Mouse (Mus musculus): ENCODE results near the gene Gm10750. TPM values are rescaled to one million over a fixed set of nuclear protein-coding genes. Genes with fewer than 3 reads are reported as not detected.

Gene Gm10750
- total and polyA plus RNA-seq, 3 experiments = not detected

DNA sequence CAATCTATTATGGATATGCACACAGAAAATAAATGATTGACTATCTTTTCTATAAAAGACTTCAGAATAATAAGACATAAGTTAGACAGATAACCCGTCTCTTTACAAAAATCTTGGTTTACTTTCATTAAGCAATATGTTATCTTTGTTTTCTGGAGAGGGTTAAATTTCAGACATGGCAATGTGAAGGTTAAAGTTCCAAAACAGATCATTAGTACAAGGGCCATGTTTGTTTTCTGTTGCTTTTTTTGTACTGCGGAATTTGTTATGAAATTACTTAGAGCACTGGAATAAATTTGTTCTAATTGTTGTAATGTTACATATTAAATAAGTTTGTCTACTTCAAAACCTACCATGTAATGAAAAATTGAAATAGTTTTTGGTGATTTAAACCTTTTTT is 21.9 kb downstream of the Gm10750 start:
- Histone ChIP-seq H3K27me3 (ENCODE audit: control insufficient read depth in 1 of 2, insufficient read depth in 2 of 2, low read length in 2 of 2) (no peaks in the 10 kb centered on the region), H3K9me3 (replicated peaks; ENCODE audit: insufficient read depth, low read length) (no peaks in the 10 kb centered on the region), H3K9ac (ENCODE audit: control insufficient read depth, low read depth, low read length, poor library complexity, severe bottlenecking) (no peak overlapping the region), H3K79me2 (ENCODE audit: control insufficient read depth, insufficient read depth, low read length, poor library complexity) (no peaks in the 10 kb centered on the region), H3K4me3 (ENCODE audit: control insufficient read depth in 1 of 2, insufficient read depth in 1 of 2, low read depth in 2 of 2, low read length in 2 of 2) (no peak overlapping the region), H3K27ac (ENCODE audit: control insufficient read depth, low read depth, low read length) (no peak overlapping the region), H3K36me3 (ENCODE audit: control insufficient read depth in 1 of 2, insufficient read depth in 2 of 2, low read length in 2 of 2) (no peaks in the 10 kb centered on the region), H3K4me1 (ENCODE audit: control insufficient read depth in 1 of 2, insufficient read depth in 2 of 2, low read length in 2 of 2) (no peaks in the 10 kb centered on the region)
- TF ChIP-seq SMC3 (IDR thresholded peaks at IDR 0.05; ENCODE audit: low read depth, low read length) = no peak
- TF ChIP-seq TAL1 (IDR thresholded peaks at IDR 0.05; ENCODE audit: low read length) = no peak
- no peak for TF ChIP-seq HCFC1 (IDR thresholded peaks at IDR 0.05; ENCODE audit: low read depth, low read length)
- TF ChIP-seq CHD1 (IDR thresholded peaks at IDR 0.05; ENCODE audit: low read depth, low read length) = no peak
- no peak for TF ChIP-seq MAZ (IDR thresholded peaks at IDR 0.05; ENCODE audit: low read depth, low read length)
- TF ChIP-seq TCF12 (IDR thresholded peaks at IDR 0.05; ENCODE audit: low read depth, low read length) = no peak
- TF ChIP-seq POLR2AphosphoS2 (IDR thresholded peaks at IDR 0.05; ENCODE audit: low read length) = no peak
- TF ChIP-seq MYC (IDR thresholded peaks at IDR 0.05; ENCODE audit: low read depth, low read length) = no peak
- TF ChIP-seq UBTF (IDR thresholded peaks at IDR 0.05; ENCODE audit: borderline replicate concordance, insufficient read depth, low read depth, low read length) = no peak
- TF ChIP-seq NELFE (IDR thresholded peaks at IDR 0.05; ENCODE audit: low read depth, low read length) = no peak
- TF ChIP-seq MXI1 (IDR thresholded peaks at IDR 0.05; ENCODE audit: low read depth, low read length) = no peak
- TF ChIP-seq NRF1 (IDR thresholded peaks at IDR 0.05; ENCODE audit: insufficient read depth, low read depth, low read length, poor library complexity, severe bottlenecking) = no peak
- no peak for TF ChIP-seq GABPA (IDR thresholded peaks at IDR 0.05; ENCODE audit: low read depth, low read length)
- no peak for TF ChIP-seq RCOR1 (IDR thresholded peaks at IDR 0.05; ENCODE audit: low read depth, low read length)
- no peak for TF ChIP-seq ELF1 (IDR thresholded peaks at IDR 0.05; ENCODE audit: low read depth, low read length)
- TF ChIP-seq RAD21 (IDR thresholded peaks at IDR 0.05; ENCODE audit: low read depth, low read length) = no peak
- no peak for TF ChIP-seq ZNF384 (IDR thresholded peaks at IDR 0.05; ENCODE audit: low read depth, low read length)
- TF ChIP-seq CHD2 (IDR thresholded peaks at IDR 0.05; ENCODE audit: low read length) = no peak
- no peak for TF ChIP-seq JUND (IDR thresholded peaks at IDR 0.05; ENCODE audit: low read depth, low read length)
- no peak for DNase-seq (ENCODE audit: low read depth, low spot score)

Other genes starting within 250 kb of the Gm10750 start
- not detected in 2 replicates for gene Cst11, start 245.7 kb downstream of the Gm10750 start, total RNA-seq (2012; rRNA removed)
- not detected for gene Cst11, start 245.7 kb downstream of the Gm10750 start, polyA plus RNA-seq (2012; ENCODE audit: insufficient read depth in 1 of 2, insufficient read length in 2 of 2, low read depth in 1 of 2, low replicate concordance in 2 of 2, missing spikeins in 1 of 2)
- gene 8030411F24Rik, start 235.2 kb downstream of the Gm10750 start, total RNA-seq (2012; rRNA removed) = not detected in 2 replicates
- gene 8030411F24Rik, start 235.2 kb downstream of the Gm10750 start, polyA plus RNA-seq (2012; ENCODE audit: insufficient read depth in 1 of 2, insufficient read length in 2 of 2, low read depth in 1 of 2, low replicate concordance in 2 of 2, missing spikeins in 1 of 2) = not detected
- not detected in 2 replicates for gene Cst12, start 227.9 kb downstream of the Gm10750 start, total RNA-seq (2012; rRNA removed)
- gene Cst12, start 227.9 kb downstream of the Gm10750 start, polyA plus RNA-seq (2012; ENCODE audit: insufficient read depth in 1 of 2, insufficient read length in 2 of 2, low read depth in 1 of 2, low replicate concordance in 2 of 2, missing spikeins in 1 of 2) = not detected
- not detected in 2 replicates for gene Cst8, start 218.5 kb downstream of the Gm10750 start, total RNA-seq (2012; rRNA removed)
- not detected for gene Cst8, start 218.5 kb downstream of the Gm10750 start, polyA plus RNA-seq (2012; ENCODE audit: insufficient read depth in 1 of 2, insufficient read length in 2 of 2, low read depth in 1 of 2, low replicate concordance in 2 of 2, missing spikeins in 1 of 2)
- gene Cst13, start 197.2 kb downstream of the Gm10750 start, total RNA-seq (2012; rRNA removed) = not detected in 2 replicates
- not detected for gene Cst13, start 197.2 kb downstream of the Gm10750 start, polyA plus RNA-seq (2012; ENCODE audit: insufficient read depth in 1 of 2, insufficient read length in 2 of 2, low read depth in 1 of 2, low replicate concordance in 2 of 2, missing spikeins in 1 of 2)
- not detected in 2 replicates for gene Cst9, start 182.1 kb downstream of the Gm10750 start, total RNA-seq (2012; rRNA removed)
- not detected for gene Cst9, start 182.1 kb downstream of the Gm10750 start, polyA plus RNA-seq (2012; ENCODE audit: insufficient read depth in 1 of 2, insufficient read length in 2 of 2, low read depth in 1 of 2, low replicate concordance in 2 of 2, missing spikeins in 1 of 2)
- gene 9230104L09Rik, start 152.2 kb downstream of the Gm10750 start, total RNA-seq (2012; rRNA removed) = not detected in 2 replicates
- gene 9230104L09Rik, start 152.2 kb downstream of the Gm10750 start, polyA plus RNA-seq (2012; ENCODE audit: insufficient read depth in 1 of 2, insufficient read length in 2 of 2, low read depth in 1 of 2, low replicate concordance in 2 of 2, missing spikeins in 1 of 2) = not detected
- gene Cst3, start 141.5 kb downstream of the Gm10750 start, total RNA-seq (2012; rRNA removed) = 104 and 114 TPM in 2 replicates
- 100 to 1,000 TPM in 1 of 2 experiments, not detected in 1; 122 TPM for gene Cst3, start 141.5 kb downstream of the Gm10750 start, polyA plus RNA-seq (2012; ENCODE audit: insufficient read depth in 1 of 2, insufficient read length in 2 of 2, low read depth in 1 of 2, low replicate concordance in 2 of 2, missing spikeins in 1 of 2)
- gene Gm1330, start 14.0 kb downstream of the Gm10750 start, total RNA-seq (2012; rRNA removed) = not detected in 2 replicates
- gene Gm1330, start 14.0 kb downstream of the Gm10750 start, polyA plus RNA-seq (2012; ENCODE audit: insufficient read depth in 1 of 2, insufficient read length in 2 of 2, low read depth in 1 of 2, low replicate concordance in 2 of 2, missing spikeins in 1 of 2) = not detected